Mouse (Mus musculus) cortical plate, adult 2 months (tissue): ENCODE results near the gene Prss8. TPM values are rescaled to one million over a fixed set of nuclear protein-coding genes. Genes with fewer than 3 reads are reported as not detected.

Experiments used
- H3K27ac ChIP-seq: fragments of 200-500 bp; 2 replicates; pipeline ENCODE4 v1.5.1; 2012; ENCODE audit warnings: low read length, control low read depth, inconsistent platforms; ENCODE audit not compliant: insufficient read depth
- H3K4me1 ChIP-seq: fragments of 200-500 bp; 2 replicates; pipeline ENCODE4 v1.6.1; 2011; ENCODE audit warnings: low read length; ENCODE audit not compliant: control insufficient read depth, insufficient read depth
- H3K4me3 ChIP-seq: fragments of 200-500 bp; 2 replicates; pipeline ENCODE4 v1.5.1; 2011; ENCODE audit warnings: mild to moderate bottlenecking, low read length, control low read depth; ENCODE audit not compliant: insufficient read depth
- CTCF ChIP-seq: fragments of 200-500 bp; IDR thresholded peaks from 2 replicates; pipeline ENCODE4 v1.5.1; 2011; ENCODE audit warnings: mild to moderate bottlenecking, control low read depth, low read length; ENCODE audit not compliant: insufficient read depth; ENCODE audit errors: extremely low read depth
- POLR2A ChIP-seq: fragments of 200-500 bp; IDR thresholded peaks from 2 replicates; pipeline ENCODE4 v1.6.1; 2011; ENCODE audit warnings: mild to moderate bottlenecking, low read length, control low read depth; ENCODE audit not compliant: insufficient read depth; ENCODE audit errors: extremely low read depth
- polyA plus RNA-seq: library from polyadenylated mRNA; depleted of rRNA; stranded (reverse); fragments of >200 nt; gene quantifications from 2 replicates; pipeline ENCODE4 v1.2.3, GENCODE M21; 2012; rRNA removed

Prss8 gene
- polyA plus RNA-seq, 1 experiment = 0.08 TPM

DNA sequence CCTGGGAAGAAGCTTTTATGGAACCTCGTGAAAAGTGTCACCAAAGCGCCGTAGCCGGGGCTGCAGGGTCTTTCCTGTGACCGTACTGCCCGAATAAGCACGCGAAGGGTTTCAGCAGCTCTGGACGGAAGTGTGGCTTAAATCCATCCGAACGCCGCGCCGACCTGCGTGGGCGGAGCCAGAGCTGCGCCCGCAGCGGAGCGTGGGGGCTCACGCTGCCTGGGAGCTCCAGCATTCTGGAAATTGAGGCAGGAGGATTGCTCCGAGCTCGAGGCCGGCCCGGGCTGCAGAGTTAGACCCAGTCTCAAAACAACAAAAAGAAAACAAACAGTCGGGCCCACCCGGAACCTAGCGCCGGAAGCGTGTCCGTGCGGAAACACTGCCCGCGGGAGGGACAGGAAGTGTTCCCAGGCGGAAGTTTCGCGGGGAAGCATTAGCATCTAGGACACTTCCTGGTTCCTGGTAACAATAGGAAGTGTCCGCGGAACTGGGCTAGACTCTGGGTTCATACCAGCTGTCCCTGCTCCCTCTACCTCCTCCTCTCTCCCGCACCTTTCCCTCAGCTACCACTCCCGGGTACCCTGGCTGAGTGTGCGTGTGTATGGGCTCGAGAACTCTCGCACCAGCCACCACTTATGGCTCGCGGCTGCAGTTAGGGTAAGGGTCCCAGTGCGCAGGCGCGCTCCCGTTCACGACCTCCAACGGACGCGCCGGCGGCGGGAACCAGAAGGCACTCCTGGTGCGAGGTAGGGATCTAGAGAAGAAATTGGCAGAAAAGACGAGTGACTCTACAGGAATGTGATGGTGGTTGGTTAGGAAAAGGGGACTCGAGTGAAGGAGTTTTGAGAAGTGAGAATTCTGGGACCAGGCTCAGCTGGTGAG is 53.2 kb downstream of the Prss8 start, which contains the start of gene Zfp668:
Gene Zfp668 (minus strand): TSS at position 362 of the 882 bp plus-strand sequence.
- H3K4me1 ChIP-seq = peaks cover 2% of the 10 kb centered on the region; the same call in 1 of the 2 replicates
- peak within 1 kb of the TSS; percentile 55 for H3K4me3 ChIP-seq
- no peak for TF ChIP-seq CTCF
- peak; percentile 61 for TF ChIP-seq POLR2A
- H3K27ac ChIP-seq = peak within 1 kb of the TSS; percentile 88

DNA sequence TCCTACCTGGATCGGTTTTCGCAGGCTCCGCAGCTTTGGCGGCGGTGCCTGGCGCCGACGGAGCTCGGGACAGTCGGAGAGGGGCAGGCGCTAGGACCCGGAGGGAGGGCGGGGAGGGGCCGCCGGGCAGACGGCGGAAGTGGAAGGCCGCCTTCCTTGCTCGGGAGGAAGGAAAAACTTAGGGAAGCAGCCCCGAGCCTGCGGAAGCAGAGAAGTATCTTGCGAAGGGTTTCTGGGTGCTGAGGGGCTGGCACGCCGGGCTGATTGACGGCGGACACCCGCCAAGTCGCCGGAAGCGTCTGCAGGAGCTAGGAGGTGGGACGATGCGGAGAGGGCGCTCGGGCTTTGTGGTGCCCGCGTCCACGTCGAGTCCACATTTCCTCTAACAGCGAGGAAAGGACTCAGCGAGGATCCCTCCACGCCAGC is 53.9 kb downstream of the Prss8 start, which contains the start of gene Zfp646:
Gene Zfp646 (plus strand): TSS at position 181 of the 426 bp plus-strand sequence.
- Histone ChIP-seq H3K27ac (peak within 1 kb of the TSS; percentile 88), H3K4me1 (peaks cover 2% of the 10 kb centered on the region; the same call in 1 of the 2 replicates), H3K4me3 (peak within 1 kb of the TSS; percentile 55)
- TF ChIP-seq POLR2A (peak; percentile 46; the same call in 1 of the 2 replicates), CTCF (no peak)

Other genes with a start within 250 kb of the Prss8 start
- 25.5 and 27.0 TPM in 2 replicates for gene Bcl7c, start 221.2 kb downstream of the Prss8 start, polyA plus RNA-seq
- 7.1 and 7.5 TPM in 2 replicates for gene Ctf1, start 217.4 kb downstream of the Prss8 start, polyA plus RNA-seq
- not detected in 2 replicates for gene Ctf2, start 197.9 kb downstream of the Prss8 start, polyA plus RNA-seq
- 59.2 and 60.7 TPM in 2 replicates for gene Fbxl19, start 185.6 kb downstream of the Prss8 start, polyA plus RNA-seq
- gene Orai3, start 160.3 kb downstream of the Prss8 start, polyA plus RNA-seq = 24.6 and 25.0 TPM in 2 replicates
- gene Setd1a, start 153.4 kb downstream of the Prss8 start, polyA plus RNA-seq = 15.7 and 16.4 TPM in 2 replicates
- not detected in 2 replicates for gene Gm49388, start 144.5 kb downstream of the Prss8 start, polyA plus RNA-seq
- gene Hsd3b7, start 129.5 kb downstream of the Prss8 start, polyA plus RNA-seq = 14.2 and 14.5 TPM in 2 replicates
- gene Stx4a, start 105.8 kb downstream of the Prss8 start, polyA plus RNA-seq = 118 and 122 TPM in 2 replicates
- gene Stx1b, start 105.6 kb downstream of the Prss8 start, polyA plus RNA-seq = 381 and 383 TPM in 2 replicates
- 14.9 and 15.1 TPM in 2 replicates for gene Zfp646, start 53.9 kb downstream of the Prss8 start, polyA plus RNA-seq
- gene Zfp668, start 53.3 kb downstream of the Prss8 start, polyA plus RNA-seq = 12.9 and 13.5 TPM in 2 replicates
- 4.1 and 4.6 TPM in 2 replicates for gene Prss53, start 39.1 kb downstream of the Prss8 start, polyA plus RNA-seq
- not detected in 2 replicates for gene Gm21974, start 34.6 kb downstream of the Prss8 start, polyA plus RNA-seq
- gene Vkorc1, start 34.5 kb downstream of the Prss8 start, polyA plus RNA-seq = 56.8 and 67.0 TPM in 2 replicates
- 55.7 and 59.2 TPM in 2 replicates for gene Bckdk, start 26.0 kb downstream of the Prss8 start, polyA plus RNA-seq
- gene Kat8, start 17.6 kb downstream of the Prss8 start, polyA plus RNA-seq = 39.1 and 44.1 TPM in 2 replicates
- gene Prss36, start 16.6 kb upstream of the Prss8 start, polyA plus RNA-seq = 17.0 and 17.9 TPM in 2 replicates
- gene Fus, start 37.4 kb upstream of the Prss8 start, polyA plus RNA-seq = 380 and 408 TPM in 2 replicates
- 8.9 and 10.6 TPM in 2 replicates for gene Pycard, start 63.8 kb upstream of the Prss8 start, polyA plus RNA-seq
- 1.6 and 1.7 TPM in 2 replicates for gene Trim72, start 73.8 kb upstream of the Prss8 start, polyA plus RNA-seq
- 15.2 and 15.4 TPM in 2 replicates for gene Itgam, start 132.5 kb upstream of the Prss8 start, polyA plus RNA-seq
- gene Gm49368, start 132.6 kb upstream of the Prss8 start, polyA plus RNA-seq = 0.02 and 0.10 TPM in 2 replicates
- gene Itgax, start 199.4 kb upstream of the Prss8 start, polyA plus RNA-seq = 0.21 and 0.23 TPM in 2 replicates
- gene Itgad, start 224.3 kb upstream of the Prss8 start, polyA plus RNA-seq = 0.67 and 0.87 TPM in 2 replicates